Mouse (Mus musculus) cerebellum, adult 11 months (tissue): ENCODE data around the gene Doc2g.
"Not testable (repeated sequence)": the region's sequence is repeated elsewhere in the genome, so short reads cannot be mapped to it uniquely, and the experiment has no call there.

Experiments used
- DNase-seq: peaks from one replicate; pipeline ENCODE4 v3.0.0; 2022

The Doc2g gene

GRCm38 (mm10) chr19:4018743-4019583, 15.8 kb downstream of the Doc2g start:
- peak; percentile 84 for DNase-seq

GRCm38 (mm10) chr19:4023185-4023584, 20.1 kb downstream of the Doc2g start:
- no peak for DNase-seq

GRCm38 (mm10) chr19:4027576-4027975, 24.5 kb downstream of the Doc2g start:
- no peak for DNase-seq

- no peak for DNase-seq
These were observed 29.6 kb downstream of the Doc2g start for GRCm38 (mm10) chr19:4032668-4033067.

GRCm38 (mm10) chr19:4033298-4033697, 30.2 kb downstream of the Doc2g start:
- DNase-seq, result no peak

- no peak for DNase-seq
These were observed 30.6 kb downstream of the Doc2g start for GRCm38 (mm10) chr19:4033742-4034141.

- no peak for DNase-seq
These were observed 33.4 kb downstream of the Doc2g start for GRCm38 (mm10) chr19:4036327-4037045.

- not testable (repeated sequence) for DNase-seq
These were observed 34.2 kb downstream of the Doc2g start for GRCm38 (mm10) chr19:4037154-4037787.

GRCm38 (mm10) chr19:4037788-4038232, 34.7 kb downstream of the Doc2g start, which contains the start of gene Gstp1:
Gene Gstp1 (minus strand): TSS chr19:4037985.
- peak; percentile 75 for DNase-seq

GRCm38 (mm10) chr19:4040941-4041340, 37.8 kb downstream of the Doc2g start:
- DNase-seq, result not testable (repeated sequence)

- not testable (repeated sequence) for DNase-seq
These were observed 38.4 kb downstream of the Doc2g start for GRCm38 (mm10) chr19:4041500-4041899.

- no peak for DNase-seq
These were observed 39.0 kb downstream of the Doc2g start for GRCm38 (mm10) chr19:4042124-4042523.

- not testable (repeated sequence) for DNase-seq
These were observed 41.0 kb downstream of the Doc2g start for GRCm38 (mm10) chr19:4044109-4044508.

GRCm38 (mm10) chr19:4045966-4046865, 43.1 kb downstream of the Doc2g start, which contains the start of gene Gstp2:
Gene Gstp2 (minus strand): TSS chr19:4046023.
- DNase-seq, result peak; percentile 77

- DNase-seq, result no peak
These were observed 43.7 kb downstream of the Doc2g start for GRCm38 (mm10) chr19:4046866-4047254.

GRCm38 (mm10) chr19:4047859-4048258, 44.7 kb downstream of the Doc2g start:
- peak; percentile 80 for DNase-seq

- DNase-seq, result not testable (repeated sequence)
These were observed 46.0 kb downstream of the Doc2g start for GRCm38 (mm10) chr19:4049069-4049468.

GRCm38 (mm10) chr19:4051016-4051415, 47.9 kb downstream of the Doc2g start:
- no peak for DNase-seq

- peak; percentile 57 for DNase-seq
These were observed 48.8 kb downstream of the Doc2g start for GRCm38 (mm10) chr19:4051741-4052515.

GRCm38 (mm10) chr19:4052516-4053030, 49.5 kb downstream of the Doc2g start:
- DNase-seq, result no peak

GRCm38 (mm10) chr19:4054613-4055012, 51.5 kb downstream of the Doc2g start:
- no peak for DNase-seq
